Mouse (Mus musculus): ENCODE data around the gene Rnf130.

DNA sequence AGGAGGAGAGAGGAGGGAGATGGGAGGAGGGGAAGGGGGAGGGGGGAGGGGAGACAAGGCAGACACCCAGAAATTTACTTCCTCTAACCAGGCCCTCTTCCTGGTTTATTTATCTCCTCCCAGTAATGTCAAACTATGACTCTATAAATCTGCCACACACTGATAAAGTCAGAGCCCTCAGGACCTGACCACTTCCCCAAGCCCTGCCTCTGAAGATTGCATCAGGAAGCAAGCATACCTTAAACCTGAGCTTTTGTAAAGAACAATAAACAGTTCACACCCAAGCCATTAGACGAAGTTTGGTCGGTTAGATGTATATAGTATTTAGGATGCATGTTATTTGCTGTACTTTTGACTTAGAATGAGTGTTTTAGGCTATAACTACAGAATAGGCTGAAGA is 30.6 kb upstream of the Rnf130 start:
- TF ChIP-seq EP300 (IDR thresholded peaks at IDR 0.05; ENCODE audit: low read length) (no peak), E2F4 (IDR thresholded peaks at IDR 0.05; ENCODE audit: insufficient replicate concordance, low read depth, low read length) (no peak), BHLHE40 (IDR thresholded peaks at IDR 0.05; ENCODE audit: low read depth, low read length) (no peak), POLR2A (IDR thresholded peaks at IDR 0.05; ENCODE audit: low read depth, low read length) (no peak), KAT2A (IDR thresholded peaks at IDR 0.05; ENCODE audit: insufficient replicate concordance, low read length) (no peak), CHD1 (IDR thresholded peaks at IDR 0.05; ENCODE audit: low read depth, low read length) (no peak), TCF12 (IDR thresholded peaks at IDR 0.05; ENCODE audit: low read depth, low read length) (no peak), ETS1 (conservative IDR thresholded peaks at IDR 0.05; ENCODE audit: low read depth, low read length) (no peak), MAFK (IDR thresholded peaks at IDR 0.05; ENCODE audit: insufficient replicate concordance, low read length) (no peak), CTCF (conservative IDR thresholded peaks at IDR 0.05 in 1 of 2, IDR thresholded peaks at IDR 0.05 in 1 of 2; ENCODE audit: low read depth in 2 of 2, low read length in 2 of 2) (no peak), SIN3A (IDR thresholded peaks at IDR 0.05; ENCODE audit: low read length) (no peak), USF2 (conservative IDR thresholded peaks at IDR 0.05; ENCODE audit: low read depth, low read length) (no peak), USF1 (IDR thresholded peaks at IDR 0.05; ENCODE audit: low read depth, low read length) (no peak), CHD2 (IDR thresholded peaks at IDR 0.05; ENCODE audit: low read length) (no peak)
